Mouse (Mus musculus): ENCODE measurements around the gene Bbs9. TPM values are rescaled to one million over a fixed set of nuclear protein-coding genes. Genes with fewer than 3 reads are reported as not detected.
A peak's percentile ranks its signal among the peaks of the same experiment; 100 is the strongest.

The Bbs9 gene
- total RNA-seq, 1 experiment from 2014 or later, result 16.9 TPM

GRCm38 (mm10) chr9:22680031-22680430 lies 204.5 kb downstream of the Bbs9 start:
- no peak for ATAC-seq (replicated peaks; ENCODE audit: low read depth, poor library complexity, severe bottlenecking)

DNA sequence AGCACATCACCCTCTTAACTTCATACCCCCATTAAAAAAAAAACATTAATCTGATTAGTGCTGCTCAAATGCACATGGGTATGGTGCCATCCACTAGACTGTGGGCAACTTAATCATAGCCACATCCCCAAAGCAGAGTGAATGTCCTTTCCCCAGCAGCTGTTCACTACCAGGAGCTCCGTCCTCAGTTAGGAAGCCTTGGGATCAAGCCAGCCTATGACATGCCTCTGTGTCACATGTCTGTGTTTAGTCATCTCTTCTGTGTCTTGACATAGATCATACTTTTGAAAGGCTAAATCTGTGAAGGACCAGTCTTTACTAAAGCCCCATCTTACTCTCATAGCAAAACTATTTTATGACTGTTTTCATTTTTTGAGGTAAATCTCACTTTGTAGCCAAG lies 205.0 kb downstream of the Bbs9 start:
- no peak for ATAC-seq (replicated peaks; ENCODE audit: low read depth, poor library complexity, severe bottlenecking)

- ATAC-seq (replicated peaks; ENCODE audit: low read depth, poor library complexity, severe bottlenecking), result no peak
Measured at GRCm38 (mm10) chr9:22683786-22684185, 208.3 kb downstream of the Bbs9 start.

DNA sequence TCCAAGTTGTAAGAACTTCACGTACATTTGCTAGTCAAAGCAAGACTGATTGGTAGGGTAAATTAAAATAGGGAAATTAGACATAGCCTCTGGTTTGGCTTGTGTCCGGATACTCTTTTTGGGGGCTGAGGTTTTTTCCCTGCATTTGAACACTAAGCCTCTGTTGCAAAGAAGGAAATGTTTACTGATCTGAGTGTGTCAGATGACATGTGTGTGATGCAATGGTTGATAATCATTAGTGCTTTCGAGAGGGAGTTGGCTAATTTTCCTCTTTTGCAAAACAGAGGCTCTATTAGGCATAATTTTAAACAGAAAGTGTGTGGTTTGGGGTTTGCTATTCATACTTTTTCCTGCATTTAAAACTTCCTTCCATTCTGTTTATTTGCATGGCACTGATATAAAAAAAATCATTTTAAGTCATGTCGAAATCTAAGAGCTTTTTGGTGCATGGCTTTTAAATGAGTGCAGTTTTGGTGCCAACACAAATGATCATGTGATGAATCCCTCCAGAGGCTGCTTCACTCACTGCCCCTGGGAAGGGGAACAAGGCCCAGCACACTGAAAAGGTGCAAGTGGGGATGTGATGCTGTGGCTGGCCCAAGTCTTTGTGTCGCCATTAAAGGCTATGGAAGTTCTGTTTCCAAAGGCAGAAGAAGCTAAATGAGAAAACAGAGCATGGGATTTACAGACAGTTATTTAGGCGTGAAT lies 211.4 kb downstream of the Bbs9 start:
- peak; percentile 69 for ATAC-seq (replicated peaks; ENCODE audit: low read depth, poor library complexity, severe bottlenecking)

DNA sequence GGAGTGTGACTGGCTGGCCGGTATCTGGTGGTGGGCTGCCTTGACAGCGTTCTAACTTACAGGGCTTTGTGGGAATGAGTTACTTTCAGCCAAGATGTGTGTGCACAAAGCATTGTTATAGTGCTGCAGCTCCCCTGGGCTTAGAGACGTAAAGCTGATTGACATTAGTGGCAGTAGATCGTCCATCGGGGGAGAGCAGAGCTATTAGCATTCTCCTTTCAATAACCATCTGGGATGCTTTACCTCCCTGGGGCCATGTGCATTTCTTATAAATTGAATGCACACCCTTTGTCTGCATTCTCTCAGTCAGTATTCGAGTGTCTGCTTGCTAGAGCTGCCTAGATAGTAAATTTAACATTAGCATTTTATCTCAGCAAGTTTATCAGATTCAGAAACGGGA lies 214.7 kb downstream of the Bbs9 start:
- no peak for ATAC-seq (replicated peaks; ENCODE audit: low read depth, poor library complexity, severe bottlenecking)

- no peak for ATAC-seq (replicated peaks; ENCODE audit: low read depth, poor library complexity, severe bottlenecking)
Measured at GRCm38 (mm10) chr9:22695392-22695791, 219.9 kb downstream of the Bbs9 start.

DNA sequence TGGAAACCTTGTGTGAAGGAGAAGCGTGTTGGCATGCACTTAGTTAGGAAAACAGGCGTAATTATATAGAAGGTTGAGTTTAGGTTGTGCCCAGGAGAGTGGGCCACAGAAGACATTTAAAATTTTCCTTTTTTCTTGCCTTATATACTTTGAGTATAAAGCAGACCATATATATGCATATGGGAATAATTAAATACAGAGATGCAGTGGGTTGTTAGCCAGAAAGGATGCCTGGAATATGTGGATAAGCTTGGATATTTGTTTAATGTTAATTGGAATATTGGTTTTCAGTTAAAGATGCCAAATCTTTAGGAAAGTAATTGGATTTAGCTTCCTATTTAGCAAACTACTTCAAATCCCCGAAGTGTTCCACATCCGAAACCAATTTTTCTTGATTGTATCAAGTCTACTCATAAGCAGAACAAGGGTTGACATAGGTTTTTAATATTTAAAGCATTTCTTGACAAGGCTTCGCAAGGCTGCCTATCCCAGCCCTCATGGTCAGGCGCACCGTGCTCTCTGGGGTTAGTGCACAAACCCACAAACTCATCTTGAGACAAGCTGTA lies 221.4 kb downstream of the Bbs9 start:
- ATAC-seq (replicated peaks; ENCODE audit: low read depth, poor library complexity, severe bottlenecking), result no peak

- ATAC-seq (replicated peaks; ENCODE audit: low read depth, poor library complexity, severe bottlenecking), result no peak
Measured at GRCm38 (mm10) chr9:22697811-22698210, 222.3 kb downstream of the Bbs9 start.

GRCm38 (mm10) chr9:22698501-22698900 lies 223.0 kb downstream of the Bbs9 start:
- ATAC-seq (replicated peaks; ENCODE audit: low read depth, poor library complexity, severe bottlenecking), result no peak

- no peak for ATAC-seq (replicated peaks; ENCODE audit: low read depth, poor library complexity, severe bottlenecking)
Measured at GRCm38 (mm10) chr9:22702065-22702611, 226.6 kb downstream of the Bbs9 start.

GRCm38 (mm10) chr9:22702812-22703367 lies 227.4 kb downstream of the Bbs9 start:
- no peak for ATAC-seq (replicated peaks; ENCODE audit: low read depth, poor library complexity, severe bottlenecking)

- no peak for ATAC-seq (replicated peaks; ENCODE audit: low read depth, poor library complexity, severe bottlenecking)
Measured at GRCm38 (mm10) chr9:22703541-22703940, 228.0 kb downstream of the Bbs9 start.

DNA sequence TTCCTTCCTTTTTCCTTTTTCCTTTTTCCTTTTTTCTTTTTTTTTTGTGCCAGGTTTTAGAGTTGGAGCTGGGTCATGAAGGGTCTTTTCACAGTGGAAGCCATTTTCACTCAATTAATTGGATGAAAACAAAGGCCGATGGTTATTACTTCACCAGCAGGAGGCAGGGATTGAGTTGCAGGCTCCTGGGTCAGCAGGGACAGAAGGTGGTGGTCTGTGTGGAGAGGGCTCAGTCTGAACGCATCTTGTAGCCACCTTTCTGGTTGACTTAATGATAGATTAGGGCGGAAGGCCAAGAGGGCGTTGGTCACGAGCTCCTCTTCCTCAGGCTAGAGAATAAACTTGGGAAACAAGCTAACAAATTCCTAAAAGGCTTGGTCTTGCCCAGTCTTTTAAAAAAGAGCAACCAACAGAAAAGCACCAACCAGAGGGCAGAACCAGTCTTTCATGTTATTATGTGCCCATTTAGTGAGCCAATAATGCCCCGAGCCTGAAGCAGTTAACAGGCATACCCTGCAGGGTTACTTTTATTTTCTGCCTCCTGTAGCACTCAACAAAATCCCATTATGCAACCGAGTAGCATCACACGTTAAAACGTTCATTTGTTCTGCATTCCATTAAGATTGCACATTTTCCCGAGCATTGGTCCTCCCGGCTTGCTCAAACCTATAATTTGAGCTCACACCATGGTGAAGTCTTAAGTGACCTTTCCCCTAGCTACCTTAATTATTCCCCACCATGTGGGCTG lies 231.8 kb downstream of the Bbs9 start:
- no peak for ATAC-seq (replicated peaks; ENCODE audit: low read depth, poor library complexity, severe bottlenecking)

GRCm38 (mm10) chr9:22708970-22709726 lies 233.6 kb downstream of the Bbs9 start:
- ATAC-seq (replicated peaks; ENCODE audit: low read depth, poor library complexity, severe bottlenecking), result peak; percentile 89

GRCm38 (mm10) chr9:22710032-22710431 lies 234.5 kb downstream of the Bbs9 start:
- no peak for ATAC-seq (replicated peaks; ENCODE audit: low read depth, poor library complexity, severe bottlenecking)

GRCm38 (mm10) chr9:22711339-22711738 lies 235.8 kb downstream of the Bbs9 start:
- ATAC-seq (replicated peaks; ENCODE audit: low read depth, poor library complexity, severe bottlenecking), result no peak

DNA sequence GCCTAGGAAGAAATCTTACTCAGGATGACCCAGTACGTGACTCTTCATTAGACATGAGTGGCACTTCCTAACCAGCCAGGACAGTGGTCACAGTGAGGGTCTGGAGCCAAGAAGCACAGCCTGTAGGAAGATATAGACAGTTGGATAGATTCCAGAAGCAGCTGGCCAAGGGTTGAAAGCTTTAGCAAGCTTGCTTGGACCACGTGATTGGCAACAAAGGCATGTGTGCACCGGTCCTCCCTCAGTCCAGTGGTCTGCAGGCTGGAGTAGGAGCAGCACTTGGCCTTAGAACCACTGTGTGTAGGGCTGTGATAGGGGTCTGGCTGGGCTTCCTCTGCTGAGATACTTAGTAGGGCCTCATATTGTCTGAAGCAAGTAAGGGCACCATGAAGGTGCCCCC lies 237.2 kb downstream of the Bbs9 start:
- ATAC-seq (replicated peaks; ENCODE audit: low read depth, poor library complexity, severe bottlenecking), result no peak

DNA sequence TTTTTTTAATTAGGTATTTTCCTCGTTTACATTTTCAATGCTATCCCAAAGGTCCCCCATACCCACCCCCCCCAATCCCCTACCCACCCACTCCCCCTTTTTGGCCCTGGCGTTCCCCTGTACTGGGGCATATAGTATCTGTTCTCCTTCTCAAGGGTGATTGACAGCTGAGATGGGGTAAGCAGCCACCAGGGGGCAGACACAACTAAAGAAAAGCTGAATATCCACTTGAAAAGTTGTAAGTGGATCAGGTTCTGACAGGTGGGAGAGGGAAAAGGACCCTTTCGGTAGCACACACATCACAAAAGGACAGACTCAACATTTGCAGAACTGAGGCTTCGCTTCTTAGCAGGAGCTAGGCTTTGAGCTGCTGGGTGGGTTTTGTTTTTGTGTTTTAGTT lies 237.8 kb downstream of the Bbs9 start:
- ATAC-seq (replicated peaks; ENCODE audit: low read depth, poor library complexity, severe bottlenecking), result peak; percentile 78

DNA sequence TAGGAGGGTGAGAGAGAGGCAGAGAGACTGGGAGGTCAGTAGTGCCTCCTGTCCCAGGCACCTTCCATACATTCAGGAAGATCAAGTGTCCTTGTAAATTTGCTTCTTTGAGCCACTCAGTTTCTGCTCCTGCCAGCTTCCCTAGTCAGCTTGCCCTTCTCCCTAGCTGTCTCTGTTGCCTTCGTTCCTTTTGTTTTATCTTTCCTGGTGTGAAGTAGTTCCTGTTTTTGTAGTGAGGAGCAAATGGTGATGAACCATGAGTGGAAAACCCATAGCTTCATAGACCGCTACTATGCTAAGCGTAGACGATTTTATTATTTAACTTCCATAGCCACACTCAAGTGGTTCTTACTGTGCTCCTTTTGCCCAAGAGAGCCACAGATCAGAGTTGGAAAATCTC lies 242.1 kb downstream of the Bbs9 start:
- ATAC-seq (replicated peaks; ENCODE audit: low read depth, poor library complexity, severe bottlenecking), result no peak
